Mouse (Mus musculus) kidney, adult 2 months (tissue): ENCODE results near the gene Tsks.

Experiments used
- CTCF ChIP-seq: fragments of 200-500 bp; conservative IDR thresholded peaks from 2 replicates; pipeline ENCODE4 v1.5.1; 2011; ENCODE audit warnings: low read depth, mild to moderate bottlenecking, control low read depth, low read length, moderate library complexity, mixed read lengths; ENCODE audit not compliant: insufficient read depth, insufficient read length
- POLR2A ChIP-seq: fragments of 200-500 bp; IDR thresholded peaks from one replicate; pipeline ENCODE4 v1.6.1; 2011; ENCODE audit warnings: low read depth, low read length, control low read depth

DNA sequence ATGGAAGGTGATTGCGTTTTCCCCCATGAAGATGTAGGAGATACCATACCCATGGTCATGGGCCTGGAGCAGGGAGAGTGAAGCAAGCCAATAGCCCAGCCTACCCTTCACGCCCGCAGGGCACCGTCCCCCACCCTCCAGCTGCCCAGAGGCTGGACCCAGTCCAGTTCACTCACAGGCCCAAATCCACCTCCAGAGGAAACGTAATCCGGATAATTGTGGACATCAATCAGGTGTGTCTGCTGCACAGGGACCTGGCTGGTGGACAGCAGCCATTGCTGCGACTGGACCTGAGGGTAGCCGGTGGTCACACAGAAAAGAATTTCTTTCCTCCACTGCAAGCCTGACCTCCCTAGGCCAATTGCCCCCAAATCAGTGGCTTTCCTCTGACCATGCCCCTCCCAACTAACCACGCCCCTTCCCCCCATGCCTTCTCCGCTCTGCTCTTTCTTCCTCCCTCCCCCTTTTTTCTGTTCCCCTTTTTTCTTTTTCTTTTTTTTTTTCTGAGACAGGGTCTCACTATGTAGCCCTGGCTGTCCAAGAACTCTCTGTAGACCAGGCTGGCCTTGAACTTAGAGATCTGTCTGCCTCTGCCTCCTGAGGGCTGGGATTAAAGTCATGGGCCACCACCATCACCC lies 17.0 kb downstream of the Tsks start:
- TF ChIP-seq CTCF (no peak), POLR2A (no peak)
